Mouse (Mus musculus): ENCODE results near the gene Lpin3.
A peak's percentile ranks its signal among the peaks of the same experiment; 100 is the strongest.

Lpin3 gene

DNA sequence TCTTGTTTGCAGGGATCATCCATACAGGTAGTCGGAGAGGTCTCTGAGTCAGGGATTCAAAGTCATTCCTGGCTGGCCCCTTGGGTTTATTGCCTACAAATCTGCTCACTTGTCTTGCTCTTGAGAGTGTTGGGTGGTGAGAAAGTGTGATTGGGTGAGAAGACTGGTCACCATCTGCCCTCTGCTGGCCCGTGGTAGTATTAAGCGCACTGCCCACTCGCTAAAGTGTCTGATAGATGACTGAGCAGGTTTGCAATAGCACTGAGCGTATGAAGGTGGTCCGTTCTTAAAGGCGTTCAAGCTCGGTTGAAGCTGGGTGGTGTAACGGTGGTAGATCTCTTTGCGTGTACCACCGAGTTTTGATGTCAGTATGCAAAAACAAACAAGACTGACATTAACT lies 6.8 kb downstream of the Lpin3 start:
- DNase-seq (ENCODE audit: low read depth, low spot score) = peak; percentile 62

DNA sequence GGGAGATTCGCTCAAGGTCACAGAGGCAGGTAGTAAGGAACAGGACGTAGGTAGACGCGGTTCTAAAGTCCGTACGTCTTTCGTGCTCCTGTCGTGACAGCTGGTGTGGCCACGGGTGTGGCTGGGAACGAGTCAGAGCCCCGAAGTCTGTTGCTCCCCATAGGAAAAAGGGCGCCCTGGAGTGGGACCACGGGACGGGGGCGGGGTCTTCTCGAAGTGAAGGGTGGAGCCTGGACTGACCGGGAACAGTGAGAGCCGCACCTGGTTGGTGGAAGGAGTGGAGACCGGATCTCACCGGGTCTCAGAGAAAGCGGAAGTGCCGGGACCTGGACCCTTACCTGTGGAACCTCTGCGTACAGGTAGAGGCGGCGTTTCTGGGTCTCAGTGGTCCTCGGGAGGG lies 7.4 kb downstream of the Lpin3 start:
- no peak for DNase-seq (ENCODE audit: low read depth, low spot score)

DNA sequence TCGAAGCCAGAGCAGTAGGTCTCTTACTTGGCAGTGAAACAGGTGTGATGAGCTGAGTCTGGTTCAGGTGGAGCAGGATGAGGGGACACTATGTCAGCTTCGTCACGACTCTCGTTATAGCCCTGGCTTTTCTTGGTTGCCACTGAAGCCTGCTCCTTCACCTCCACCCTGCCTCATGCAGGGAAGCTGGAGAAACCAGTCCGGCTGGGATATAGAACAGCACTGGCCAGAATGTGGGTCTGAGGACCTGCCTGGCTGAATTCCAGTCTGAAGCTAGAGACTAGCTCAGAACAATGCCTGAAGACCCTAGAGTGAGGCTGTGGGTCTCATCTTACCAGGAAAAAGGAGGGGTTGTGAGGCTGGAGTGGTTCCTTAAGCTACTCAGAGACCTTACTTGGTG lies 10.6 kb downstream of the Lpin3 start:
- DNase-seq (ENCODE audit: low read depth, low spot score) = no peak

DNA sequence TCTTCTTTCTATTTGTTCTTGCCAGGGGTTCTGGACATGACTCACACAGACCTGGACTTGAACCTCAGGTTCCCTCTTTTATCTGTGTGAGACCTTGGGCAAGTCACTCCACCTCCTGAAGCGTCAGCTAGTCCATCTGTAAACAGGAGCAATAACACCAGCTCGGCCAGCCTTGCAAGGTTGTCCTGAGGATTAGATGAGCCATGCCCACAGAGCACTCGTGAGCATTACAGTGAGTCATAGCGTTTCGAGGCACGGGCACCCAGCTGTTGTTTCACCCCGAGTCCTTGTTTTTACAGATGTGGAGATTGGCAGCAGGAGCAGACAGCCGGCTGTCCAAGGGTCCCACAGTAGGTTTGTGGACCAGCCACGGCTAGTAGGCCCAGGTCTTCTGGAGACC lies 11.2 kb downstream of the Lpin3 start:
- DNase-seq (ENCODE audit: low read depth, low spot score) = no peak

DNA sequence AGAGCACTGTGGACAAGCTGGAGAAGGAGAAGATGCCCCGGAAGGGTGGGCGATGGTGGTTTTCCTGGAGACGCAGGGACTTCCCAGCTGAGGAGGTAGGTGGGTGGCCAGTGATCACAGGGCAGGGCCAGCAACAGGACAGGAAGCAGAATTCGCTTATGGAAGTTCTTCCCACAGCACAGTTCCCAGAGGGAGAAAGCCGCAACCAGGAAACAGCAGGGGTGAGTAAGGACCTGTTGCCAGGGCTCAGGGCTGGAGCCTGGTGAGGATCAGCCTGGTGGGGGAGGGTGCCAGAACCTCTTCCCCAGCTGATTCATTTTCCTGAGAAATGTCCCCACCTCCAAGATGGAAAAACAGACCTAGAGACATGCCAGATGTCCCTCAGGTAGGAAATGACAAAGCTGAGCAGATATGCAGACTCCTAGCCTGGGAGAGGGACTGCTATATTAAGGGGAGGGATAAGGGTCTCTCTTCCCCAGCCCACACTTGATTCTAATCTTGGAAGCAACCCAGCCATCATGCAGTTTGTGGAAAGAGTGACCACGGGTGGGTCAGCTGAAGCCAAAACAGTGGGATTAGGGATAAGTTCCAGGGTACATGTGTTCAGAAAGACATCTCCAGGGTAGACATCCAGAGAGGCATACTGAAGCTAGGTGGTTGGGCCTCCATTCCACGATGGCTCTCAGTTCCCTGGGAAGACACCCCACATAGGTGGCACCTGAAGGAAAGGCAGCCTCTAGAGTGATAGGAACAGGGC lies 21.4 kb downstream of the Lpin3 start:
- no peak for DNase-seq (ENCODE audit: low read depth, low spot score)

DNA sequence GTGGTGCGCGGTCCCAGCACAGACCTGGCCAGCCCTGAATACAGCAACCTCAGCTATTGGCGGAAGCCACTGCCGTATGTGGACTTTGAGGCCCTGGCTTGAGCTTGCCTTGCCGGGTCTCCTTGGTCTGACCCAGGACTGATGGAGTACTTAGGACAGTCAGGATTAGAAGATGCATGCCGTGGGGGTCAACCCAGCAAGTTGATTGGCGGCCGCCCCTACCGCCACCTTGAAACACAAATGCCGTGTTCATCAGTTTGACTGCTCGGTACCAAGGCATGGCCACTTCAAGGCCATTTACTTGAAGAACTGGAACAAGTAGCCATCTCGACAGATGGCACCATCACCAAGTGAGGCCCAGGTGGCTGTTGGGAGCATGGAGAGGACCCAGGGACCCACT lies 24.8 kb downstream of the Lpin3 start:
- DNase-seq (ENCODE audit: low read depth, low spot score) = no peak

DNA sequence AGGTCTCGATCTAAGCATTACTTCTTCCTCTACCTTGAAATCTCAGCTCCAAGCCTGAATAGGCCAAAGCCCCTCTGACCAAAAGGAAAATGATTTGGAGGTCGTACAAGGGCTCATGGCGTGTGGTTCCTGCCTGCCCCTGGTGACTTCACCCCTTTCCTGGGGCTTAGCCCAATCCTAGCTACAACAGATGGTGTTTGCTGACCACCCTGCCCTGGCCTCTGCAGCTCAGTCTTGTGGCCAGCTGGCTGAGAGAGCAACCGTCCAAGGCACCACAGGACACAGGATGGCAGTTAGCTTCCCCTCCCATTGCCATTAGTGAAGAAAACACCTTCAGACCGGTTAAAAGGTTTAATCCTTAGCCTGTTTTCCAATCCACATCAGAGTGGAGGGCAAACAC lies 25.6 kb downstream of the Lpin3 start:
- no peak for DNase-seq (ENCODE audit: low read depth, low spot score)

DNA sequence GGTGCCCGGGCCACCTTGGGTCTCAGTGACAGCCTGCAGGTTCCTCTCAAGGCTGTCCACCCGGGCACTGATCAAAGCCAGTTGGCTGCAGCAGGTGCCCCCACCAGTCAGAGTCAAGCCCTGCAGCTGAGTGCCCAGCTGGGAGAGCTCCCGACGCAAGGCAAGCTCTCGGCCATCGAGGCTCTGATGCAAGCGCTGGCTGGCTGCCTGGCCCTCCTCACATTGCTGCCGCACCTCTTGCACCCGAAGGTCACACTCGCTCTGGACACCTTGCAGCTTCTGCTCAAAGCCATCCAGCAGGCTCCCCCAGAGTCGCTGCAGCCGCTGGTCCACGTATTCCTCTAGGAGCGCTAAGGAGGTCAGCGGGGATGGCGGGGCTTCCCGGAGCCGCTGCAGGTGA lies 28.1 kb downstream of the Lpin3 start:
- DNase-seq (ENCODE audit: low read depth, low spot score) = no peak

DNA sequence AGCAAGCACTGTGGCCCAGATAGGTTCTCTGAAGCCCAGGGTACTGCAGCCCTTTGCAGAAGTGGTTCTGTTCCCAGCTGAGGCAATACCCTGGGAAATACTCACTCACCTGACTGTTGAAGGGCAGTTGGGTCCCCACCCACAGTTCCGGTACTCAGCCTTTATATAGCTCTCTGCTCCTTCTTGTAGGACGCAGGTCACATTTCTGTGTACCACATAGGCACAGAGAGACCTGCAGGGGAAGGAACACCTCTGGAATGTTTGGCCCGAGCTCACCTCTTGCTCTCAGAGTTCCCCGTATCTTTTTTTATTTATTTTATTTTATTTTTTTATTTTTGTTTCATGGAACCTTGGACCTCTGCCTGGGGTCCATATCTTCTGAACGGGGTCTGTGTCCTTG lies 30.2 kb downstream of the Lpin3 start:
- DNase-seq (ENCODE audit: low read depth, low spot score) = no peak

DNA sequence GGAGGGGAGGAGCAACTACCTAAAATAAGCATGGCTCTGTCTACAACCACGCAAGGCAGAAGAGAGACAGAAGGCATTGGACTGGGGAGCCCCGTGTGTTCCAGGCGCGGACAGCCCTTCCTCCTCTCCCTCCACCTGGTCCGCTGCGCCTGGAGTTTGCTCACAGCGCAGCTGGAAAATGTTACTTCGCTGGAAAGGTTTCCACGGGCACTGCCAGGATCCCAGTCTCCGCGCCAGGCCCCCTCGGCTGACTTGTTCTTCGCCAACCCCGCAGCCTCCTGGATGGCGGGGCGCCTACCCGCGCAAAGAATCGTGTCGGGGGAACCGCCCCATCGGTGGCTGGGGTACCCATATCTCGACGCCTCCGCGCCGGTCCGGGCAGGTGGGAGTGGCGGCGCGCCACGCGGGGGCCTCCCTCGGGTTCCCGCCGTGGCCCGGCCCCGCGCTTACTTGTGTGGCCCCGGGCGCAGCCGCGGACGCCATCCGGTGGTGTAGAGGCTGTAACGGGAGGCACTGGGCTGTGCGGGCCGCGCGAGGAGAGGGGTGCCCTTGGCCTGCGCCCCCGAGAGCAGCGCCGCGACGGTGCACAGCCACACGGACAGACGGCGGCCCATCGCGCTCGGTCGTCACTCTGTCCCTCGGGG lies 31.2 kb downstream of the Lpin3 start:
- no peak for DNase-seq (ENCODE audit: low read depth, low spot score)

DNA sequence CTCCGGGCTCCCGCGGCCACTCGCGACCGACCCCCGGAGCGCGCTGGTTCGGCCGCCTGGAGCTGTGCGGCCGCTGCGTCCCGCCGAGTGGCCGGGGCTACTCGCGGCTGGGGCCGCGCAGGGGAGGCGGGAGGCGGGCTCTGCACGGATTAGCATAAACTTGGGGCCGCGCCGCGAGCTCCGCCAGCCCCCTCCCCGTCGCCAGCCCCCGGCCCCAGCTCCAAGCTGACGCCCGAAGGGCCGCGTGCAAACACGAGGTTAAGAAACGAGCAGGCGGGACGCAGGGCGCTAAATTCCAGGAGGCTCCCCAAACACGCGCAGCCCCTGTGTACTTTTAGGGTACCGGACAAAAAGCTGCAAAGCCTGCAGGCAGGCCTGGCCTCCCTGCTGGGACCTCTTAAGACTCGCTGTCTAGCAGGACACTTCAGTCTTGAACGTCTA lies 31.8 kb downstream of the Lpin3 start, which contains the start of gene Emilin3:
TSS of gene Emilin3 (minus strand) at position 98 of the 441 bp plus-strand sequence.
- DNase-seq (ENCODE audit: low read depth, low spot score) = no peak

DNA sequence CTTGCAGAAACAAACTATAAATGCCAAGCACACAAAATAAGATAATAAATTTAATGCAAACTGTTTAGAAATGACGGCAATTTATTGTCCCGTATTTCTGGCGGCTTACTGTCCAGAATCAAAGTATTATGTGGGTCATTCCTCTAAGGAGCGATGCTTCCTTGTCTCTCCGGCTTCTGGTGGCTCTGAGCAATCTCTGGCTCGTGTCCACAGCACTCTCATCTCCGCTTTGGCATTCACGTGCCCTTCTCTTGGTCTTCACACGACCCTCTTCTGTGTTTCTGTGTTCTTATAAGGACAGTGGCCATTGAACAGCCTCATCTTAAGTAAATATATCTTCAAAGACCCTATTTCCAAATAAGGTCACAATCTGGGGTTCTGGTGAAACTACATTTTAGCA lies 34.2 kb downstream of the Lpin3 start:
- DNase-seq (ENCODE audit: low read depth, low spot score) = no peak

DNA sequence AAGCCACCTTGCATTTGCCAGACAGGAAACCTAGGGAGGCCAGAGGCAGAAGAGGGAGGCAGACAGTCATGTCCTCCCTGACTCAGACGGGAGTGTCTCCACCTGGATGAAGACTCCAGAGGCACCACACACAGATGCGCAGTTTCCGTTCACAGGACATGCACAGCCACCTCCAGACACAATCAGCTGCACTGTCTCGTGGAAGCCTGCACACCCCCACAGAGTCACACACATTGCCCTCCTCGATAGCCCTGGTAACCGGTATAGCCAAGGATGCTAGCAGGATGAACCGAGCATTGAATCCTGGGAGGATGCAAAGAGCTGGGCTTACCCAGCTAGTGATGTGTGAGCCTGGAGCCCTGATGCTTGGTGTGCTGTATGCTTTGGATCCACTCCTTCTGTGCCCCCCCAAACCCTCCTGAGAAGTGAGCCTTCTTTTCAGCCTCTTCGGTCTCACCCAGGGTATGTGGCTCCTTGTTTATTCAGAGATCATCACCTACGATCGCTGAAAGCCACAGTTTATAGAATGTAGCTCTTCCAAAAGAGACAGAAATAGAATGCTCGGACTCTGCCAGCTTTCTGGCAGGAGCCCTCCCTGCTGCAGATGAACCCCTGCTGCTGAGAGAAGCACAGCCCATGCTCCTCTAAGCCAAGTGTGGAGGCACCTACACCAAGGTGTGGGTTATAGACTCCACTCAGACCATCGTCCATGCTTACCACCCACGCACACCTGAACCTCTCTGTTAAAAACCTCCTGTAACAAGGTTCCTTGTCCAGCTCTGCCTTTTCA lies 35.5 kb downstream of the Lpin3 start:
- no peak for DNase-seq (ENCODE audit: low read depth, low spot score)

DNA sequence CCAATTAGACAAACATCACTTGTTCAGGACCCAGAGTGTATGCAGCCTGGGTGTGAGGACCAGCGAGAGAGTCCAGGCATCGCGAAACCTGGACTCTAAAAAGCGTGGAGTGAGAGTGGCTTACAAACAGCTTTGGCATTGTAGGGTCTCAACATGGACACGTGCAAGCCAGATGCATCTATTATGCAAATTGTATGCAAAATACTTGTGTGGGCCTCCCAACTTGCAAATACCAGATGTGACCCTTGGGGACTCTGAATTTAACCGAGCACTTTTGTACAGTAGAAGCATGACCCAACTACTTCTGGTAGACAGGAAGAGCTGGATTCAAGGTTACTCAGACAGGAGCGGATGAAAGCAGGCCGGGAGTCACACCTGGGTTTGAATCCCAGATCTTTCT lies 36.2 kb downstream of the Lpin3 start:
- no peak for DNase-seq (ENCODE audit: low read depth, low spot score)

DNA sequence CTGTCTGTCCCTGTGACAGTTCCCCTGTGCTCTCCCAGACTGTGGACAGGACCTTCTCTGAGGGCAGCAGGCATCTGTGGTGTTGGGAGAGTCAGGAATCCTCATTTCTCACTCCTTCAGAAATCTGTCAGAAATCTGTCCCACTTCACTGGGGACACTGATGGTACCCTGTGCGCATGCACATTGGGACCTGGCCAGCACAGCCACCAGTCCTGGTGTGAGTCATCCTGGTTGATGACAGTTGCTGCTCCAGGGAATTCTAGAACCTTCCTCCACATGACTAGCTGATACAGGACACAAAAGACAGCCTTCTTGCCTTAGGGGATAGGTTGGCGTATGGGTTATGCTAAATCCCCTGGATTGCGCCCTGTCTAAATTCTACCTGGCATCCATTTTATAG lies 36.8 kb downstream of the Lpin3 start:
- DNase-seq (ENCODE audit: low read depth, low spot score) = no peak

DNA sequence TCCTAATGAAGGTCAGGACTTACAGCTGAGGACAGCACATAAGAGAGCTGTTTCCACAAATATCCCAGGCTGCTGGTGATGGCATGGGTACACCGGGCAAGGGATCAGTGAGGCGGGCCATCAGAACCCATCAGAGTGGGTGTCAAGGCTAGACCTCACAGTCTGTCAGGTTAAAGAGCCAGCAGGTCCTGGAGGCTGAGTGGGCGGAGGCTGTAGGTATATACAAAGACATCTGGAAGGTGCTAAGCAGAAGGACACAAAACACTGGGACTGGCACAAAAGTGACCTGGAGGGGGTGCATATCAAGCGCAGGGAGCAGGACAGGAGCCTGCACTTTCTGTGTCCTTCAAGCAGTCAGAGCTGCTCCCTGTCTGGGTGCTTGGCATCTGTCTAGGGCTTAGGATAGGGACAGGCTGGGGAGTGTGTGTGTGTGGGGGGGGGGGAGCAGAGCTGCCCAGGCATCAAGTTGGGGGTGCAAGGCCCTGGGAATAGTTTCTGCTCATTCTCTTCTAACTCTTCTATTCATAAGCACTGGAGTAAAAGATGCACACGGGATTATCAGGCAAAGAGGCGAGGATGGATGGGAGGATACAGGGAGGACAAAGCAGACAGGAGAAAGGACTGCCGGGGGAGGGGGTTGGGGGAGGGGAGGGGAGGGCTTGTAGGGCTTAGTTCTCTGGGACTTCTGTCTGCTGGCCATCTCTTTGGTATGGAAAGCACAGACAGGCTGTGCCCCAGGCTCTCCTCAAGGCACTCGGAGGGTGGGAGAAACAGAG lies 37.9 kb downstream of the Lpin3 start:
- DNase-seq (ENCODE audit: low read depth, low spot score) = no peak

DNA sequence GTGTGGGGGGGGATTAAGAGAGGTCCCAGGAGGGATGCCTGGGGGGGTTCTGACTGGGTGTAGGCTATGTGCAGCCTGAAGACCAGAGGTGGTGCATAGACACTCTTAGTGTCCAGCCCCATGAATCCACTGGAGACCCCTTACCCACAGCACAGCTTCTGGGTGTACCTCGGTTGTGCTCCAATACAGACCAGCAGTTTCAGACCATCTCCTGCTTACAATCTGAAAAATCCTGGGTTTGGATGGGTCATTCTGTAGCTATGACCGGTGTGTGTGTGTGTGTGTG lies 38.4 kb downstream of the Lpin3 start:
- no peak for DNase-seq (ENCODE audit: low read depth, low spot score)

DNA sequence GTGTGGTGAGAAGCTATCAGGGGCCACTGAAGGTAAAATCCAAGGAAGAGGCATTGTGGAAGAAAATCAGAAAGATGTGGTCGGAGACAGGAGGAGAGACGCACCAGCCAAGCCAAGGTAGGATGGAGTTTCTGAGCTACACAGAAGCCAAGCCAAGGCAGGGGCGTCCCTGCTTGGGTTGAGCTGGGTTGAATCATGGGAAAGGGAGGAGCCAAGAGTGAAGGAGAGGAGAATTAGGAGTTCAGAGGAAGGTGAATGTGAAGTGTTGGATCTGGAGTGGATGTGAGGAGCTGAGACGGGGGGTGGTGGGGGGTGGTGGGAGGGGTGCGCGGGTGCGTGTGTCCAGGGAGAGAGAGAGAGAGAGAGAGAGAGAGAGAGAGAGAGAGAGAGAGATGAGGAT lies 40.8 kb downstream of the Lpin3 start:
- DNase-seq (ENCODE audit: low read depth, low spot score) = no peak

DNA sequence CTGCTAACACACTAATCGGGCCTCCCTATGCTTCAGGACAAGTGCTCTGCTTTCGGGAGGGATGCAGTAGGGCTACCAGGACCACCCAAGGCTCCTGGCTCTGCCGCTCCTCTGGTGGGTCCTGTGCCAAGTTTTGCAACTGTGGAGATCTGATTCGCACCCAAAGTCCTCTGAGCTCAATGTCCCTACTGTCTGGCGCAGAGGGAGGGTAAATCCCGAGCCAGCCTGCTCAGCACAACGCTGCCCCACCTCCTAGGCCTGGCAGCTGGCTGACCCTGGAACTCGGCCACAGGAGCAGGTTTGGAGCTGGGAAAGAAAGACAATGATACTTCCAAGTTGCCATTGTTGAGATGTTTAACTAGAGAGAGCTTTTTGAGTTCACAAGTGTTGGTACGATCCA lies 44.7 kb downstream of the Lpin3 start:
- DNase-seq (ENCODE audit: low read depth, low spot score) = no peak

DNA sequence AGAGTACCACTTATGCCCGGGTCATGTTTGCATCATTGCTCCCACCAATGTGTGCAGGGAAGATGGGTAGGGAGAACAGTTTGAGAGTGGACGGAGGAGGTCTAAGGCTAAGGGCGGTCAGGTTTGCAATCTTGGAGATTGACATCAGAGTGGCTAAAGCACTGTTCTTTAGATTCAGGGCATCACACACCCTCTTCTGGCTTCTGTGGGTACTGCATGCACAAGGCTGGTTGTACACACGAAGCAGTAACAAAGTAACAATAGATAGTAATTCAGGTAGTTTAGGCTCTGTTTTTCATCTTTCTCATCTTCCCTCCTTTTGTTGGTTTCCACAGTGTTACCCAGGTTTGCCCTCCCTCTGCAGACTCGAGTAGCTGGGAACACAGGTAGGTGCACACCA lies 50.9 kb downstream of the Lpin3 start:
- no peak for DNase-seq (ENCODE audit: low read depth, low spot score)

DNA sequence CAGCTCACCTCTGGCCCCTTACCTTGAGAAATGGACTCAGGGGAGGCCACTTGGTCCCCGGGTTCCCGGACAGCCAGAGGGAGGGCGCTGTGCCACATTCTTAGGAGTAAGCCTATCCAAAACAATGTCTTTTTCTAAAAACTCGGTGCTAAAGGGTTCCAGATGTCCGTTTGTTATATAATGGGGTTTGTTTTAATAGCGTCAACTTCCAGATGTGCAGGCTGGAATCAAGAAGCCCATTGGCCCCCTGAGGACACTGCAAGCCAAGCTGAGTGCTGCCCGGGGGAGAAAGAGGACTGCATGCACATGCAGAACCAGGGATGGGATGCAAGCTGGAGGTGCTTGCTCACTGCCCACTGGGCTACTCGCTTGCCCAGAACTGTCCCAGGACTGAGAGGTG lies 51.9 kb downstream of the Lpin3 start:
- no peak for DNase-seq (ENCODE audit: low read depth, low spot score)

DNA sequence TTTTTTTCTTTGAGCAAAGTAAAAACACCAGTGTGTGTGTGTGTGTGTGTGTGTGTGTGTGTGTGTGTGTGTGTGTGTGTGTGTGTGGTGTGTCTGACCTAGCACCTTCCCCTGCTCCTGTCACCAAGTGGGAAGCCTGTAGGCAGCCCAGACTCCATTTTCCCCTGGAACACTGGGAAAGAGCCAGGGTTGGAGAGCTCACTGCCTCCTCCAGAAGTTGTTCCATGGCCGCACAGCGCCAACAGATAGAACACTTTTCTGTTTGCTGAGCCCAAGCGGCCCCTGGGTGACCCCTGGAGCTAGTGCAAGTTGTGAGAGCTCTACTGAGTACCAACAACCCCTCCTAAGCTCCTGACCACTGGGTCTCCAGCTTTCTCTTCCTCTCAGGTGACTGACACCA lies 52.5 kb downstream of the Lpin3 start:
- DNase-seq (ENCODE audit: low read depth, low spot score) = no peak

Measured in retina, adult 2 months (tissue).